Mouse (Mus musculus) left cerebral cortex, postnatal 14 days (tissue): ENCODE results near the gene Gpx3. TPM values are rescaled to one million over a fixed set of nuclear protein-coding genes. Genes with fewer than 3 reads are reported as not detected.
"Not testable (repeated sequence)": the region's sequence is repeated elsewhere in the genome, so short reads cannot be mapped to it uniquely, and the experiment has no call there.

Experiments
- DNase-seq, 2 experiments: peaks; one replicate each; pipeline ENCODE4 v3.0.0; 2021 to 2022; ENCODE audit warnings: low spot score in 2 of 2, mixed read lengths in 1 of 2
- intact Hi-C: fragments of 180-260 bp; cut with DNase I; formaldehyde crosslinking; loops from one replicate; pipeline ENCODE4 v1.15.1; 2025
- total RNA-seq, 2 experiments: library from RNA; stranded (reverse); gene quantifications; 2 replicates each; pipeline ENCODE4 v1.2.3; 2021

Gene Gpx3
- total RNA-seq, 2 experiments from 2014 or later: 8.3 to 10.7 TPM

GRCm38 (mm10) chr11:54929744-54930143 lies 27.5 kb downstream of the Gpx3 start:
- no peak for DNase-seq
- intact Hi-C loops: loop anchor here (2.0 kb wide), 1 partner anchor 55 kb away; no protein-coding TSS in a partner anchor

GRCm38 (mm10) chr11:54930318-54930979 lies 28.2 kb downstream of the Gpx3 start:
- DNase-seq: peak; percentile 65 to 71

GRCm38 (mm10) chr11:54931405-54932093 lies 29.3 kb downstream of the Gpx3 start:
- intact Hi-C loops: loop anchor here (2.0 kb wide), 1 partner anchor 53 kb away; no protein-coding TSS in a partner anchor
- DNase-seq: peak; percentile 52 to 65

More at GRCm38 (mm10) chr11:54930318-54930979, 28.2 kb downstream of the Gpx3 start:
- intact Hi-C loops: loop anchor here (2.0 kb wide), 1 partner anchor 54 kb away; no protein-coding TSS in a partner anchor

- intact Hi-C loops: no loop called here
- no peak for DNase-seq
These were observed 30.3 kb downstream of the Gpx3 start for GRCm38 (mm10) chr11:54932540-54932939.

- intact Hi-C loops: no loop called here
- no peak for DNase-seq
These were observed 31.9 kb downstream of the Gpx3 start for GRCm38 (mm10) chr11:54934198-54934597.

GRCm38 (mm10) chr11:54936035-54936770 lies 34.0 kb downstream of the Gpx3 start:
- no peak for DNase-seq
- intact Hi-C loops: no loop called here

- intact Hi-C loops: no loop called here
These were observed 34.5 kb downstream of the Gpx3 start for GRCm38 (mm10) chr11:54936771-54937140.

GRCm38 (mm10) chr11:54939501-54939900 lies 37.2 kb downstream of the Gpx3 start:
- intact Hi-C loops: no loop called here
- DNase-seq: no peak

More at GRCm38 (mm10) chr11:54936771-54937140, 34.5 kb downstream of the Gpx3 start:
- no peak for DNase-seq

- no peak for DNase-seq
- intact Hi-C loops: no loop called here
These were observed 37.8 kb downstream of the Gpx3 start for GRCm38 (mm10) chr11:54940056-54940455.

GRCm38 (mm10) chr11:54944702-54945101 lies 42.4 kb downstream of the Gpx3 start:
- DNase-seq: no peak
- intact Hi-C loops: no loop called here

GRCm38 (mm10) chr11:54949717-54950116 lies 47.5 kb downstream of the Gpx3 start:
- intact Hi-C loops: no loop called here
- DNase-seq: no peak

GRCm38 (mm10) chr11:54950684-54951083 lies 48.4 kb downstream of the Gpx3 start:
- intact Hi-C loops: no loop called here
- DNase-seq: no peak

- intact Hi-C loops: no loop called here
- no peak for DNase-seq
These were observed 50.4 kb downstream of the Gpx3 start for GRCm38 (mm10) chr11:54952651-54953050.

- DNase-seq: peak in 1 of 2 experiments; percentile 52
- intact Hi-C loops: no loop called here
These were observed 51.8 kb downstream of the Gpx3 start for GRCm38 (mm10) chr11:54953993-54954446.

- DNase-seq: no peak
- intact Hi-C loops: no loop called here
These were observed 52.5 kb downstream of the Gpx3 start for GRCm38 (mm10) chr11:54954716-54955115.

- DNase-seq, intact Hi-C loops: not testable (repeated sequence)
These were observed 53.1 kb downstream of the Gpx3 start for GRCm38 (mm10) chr11:54955400-54955734.

GRCm38 (mm10) chr11:54955735-54956480 lies 53.7 kb downstream of the Gpx3 start:
- intact Hi-C loops: no loop called here
- DNase-seq: peak; percentile 98

- no peak for DNase-seq
- intact Hi-C loops: no loop called here
These were observed 54.7 kb downstream of the Gpx3 start for GRCm38 (mm10) chr11:54956912-54957311.

GRCm38 (mm10) chr11:54957708-54958107 lies 55.5 kb downstream of the Gpx3 start:
- DNase-seq, intact Hi-C loops: not testable (repeated sequence)
